Mouse (Mus musculus) lung, postnatal 14 days (tissue): ENCODE results near the gene Hand1.

Experiments
- DNase-seq: peaks from one replicate; pipeline ENCODE4 v3.0.0; 2021

The Hand1 gene

DNA sequence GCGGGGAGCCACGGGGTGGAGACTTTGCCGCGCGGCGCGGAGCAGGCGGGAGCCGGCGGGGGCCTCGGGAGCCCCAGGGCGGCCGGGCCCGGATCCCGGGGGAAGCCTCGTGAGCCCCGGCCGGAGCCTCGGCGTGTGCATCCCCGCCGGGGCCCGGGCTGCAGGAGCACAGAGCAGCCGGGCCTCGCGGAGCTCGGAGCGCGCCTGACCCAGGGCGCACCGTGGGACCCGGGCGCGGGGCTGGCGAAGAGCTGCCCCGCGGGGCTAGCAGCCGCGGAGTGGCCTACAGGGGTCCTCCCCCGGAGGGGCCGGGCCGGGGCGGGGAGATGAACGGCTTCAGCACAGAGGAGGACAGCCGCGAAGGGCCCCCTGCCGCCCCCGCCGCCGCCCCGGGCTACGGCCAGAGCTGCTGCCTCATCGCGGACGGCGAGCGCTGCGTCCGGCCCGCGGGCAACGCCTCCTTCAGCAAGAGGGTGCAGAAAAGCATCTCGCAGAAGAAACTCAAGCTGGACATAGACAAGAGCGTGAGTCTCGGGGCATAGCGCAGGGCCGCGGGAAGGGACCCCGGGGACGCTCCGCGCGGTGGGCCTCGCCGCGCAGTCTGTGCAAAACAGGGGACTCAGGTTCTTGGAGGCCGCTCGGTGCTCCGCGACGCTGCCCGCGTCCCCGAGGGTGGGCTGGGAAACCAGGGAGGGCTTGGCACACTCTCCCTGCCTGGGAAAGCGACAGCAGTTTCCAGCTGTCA lies 30.7 kb downstream of the Hand1 start:
- peak; percentile 60 for DNase-seq

DNA sequence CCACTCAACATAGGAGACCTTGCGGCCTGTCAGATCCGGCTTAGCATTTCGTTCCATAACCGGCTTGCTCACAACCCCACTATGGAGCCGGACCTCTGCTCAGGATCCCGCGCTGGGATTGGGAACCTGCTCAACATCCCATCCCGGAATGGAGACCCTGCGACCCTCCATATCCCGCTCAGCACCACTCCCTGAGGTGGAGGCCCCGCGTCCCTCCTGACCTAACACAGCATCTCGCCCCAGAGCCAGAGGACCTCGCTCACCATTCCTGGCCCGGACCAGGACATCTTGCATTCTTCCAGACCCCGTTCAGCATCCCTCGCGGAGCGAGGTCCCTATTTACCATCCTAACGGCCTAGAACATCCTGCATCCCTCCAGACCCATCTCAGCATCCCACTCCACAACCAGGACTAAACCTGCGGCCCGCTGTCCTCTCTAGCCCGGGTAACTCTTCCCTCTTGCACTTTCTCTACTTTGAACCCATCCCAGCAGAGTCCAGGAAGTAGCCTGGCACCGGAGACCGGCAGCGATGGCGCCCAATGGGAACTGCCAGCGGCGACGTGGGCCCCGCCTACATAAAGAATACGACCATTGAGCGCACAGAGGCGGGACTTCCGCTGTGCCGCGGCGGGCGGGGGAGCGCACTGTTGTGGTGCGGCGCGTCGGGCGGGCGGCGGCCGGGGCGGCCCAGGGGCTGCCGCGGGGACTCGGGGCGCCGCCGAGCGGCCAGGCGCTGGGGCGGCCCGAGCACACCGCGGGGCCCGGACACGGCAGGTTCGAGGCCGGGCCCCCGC lies 31.4 kb downstream of the Hand1 start, which contains the start of gene Sap30l:
Gene Sap30l (plus strand): TSS at position 667 of the 795 bp plus-strand sequence.
- peak; percentile 98 for DNase-seq

DNA sequence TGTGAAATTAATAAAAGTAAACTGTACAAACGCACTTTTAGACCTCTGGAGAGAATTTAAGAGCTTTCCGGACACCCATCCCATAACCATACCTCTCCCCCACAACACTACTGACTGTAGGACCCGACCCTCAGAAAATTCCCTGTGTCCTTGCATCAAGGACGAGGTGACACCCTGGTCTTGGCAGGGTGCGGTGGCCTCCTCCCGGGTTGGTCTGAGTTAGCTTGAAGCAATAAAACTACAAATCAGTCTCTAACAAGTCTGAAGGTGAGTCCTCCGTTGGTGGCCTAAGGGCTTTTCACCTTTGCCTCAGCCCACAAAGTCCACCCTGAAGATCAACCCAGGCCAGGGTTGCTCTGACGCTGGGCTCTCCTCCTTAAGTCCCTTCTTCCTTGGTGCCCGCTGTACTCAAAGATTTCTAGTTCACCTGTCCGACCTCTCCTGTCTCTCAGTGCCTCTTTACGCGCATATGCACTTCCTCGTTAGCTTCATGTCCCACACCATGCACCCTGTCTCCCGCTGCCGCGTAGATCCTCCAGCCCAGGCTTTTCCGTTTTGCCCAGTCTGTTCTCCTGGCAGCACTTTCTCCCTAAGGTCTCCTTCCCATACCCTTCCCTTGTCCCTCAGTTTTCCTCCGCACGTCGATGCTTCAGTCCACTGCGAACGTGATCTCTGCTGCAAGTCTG lies 32.2 kb downstream of the Hand1 start:
- DNase-seq, result no peak

DNA sequence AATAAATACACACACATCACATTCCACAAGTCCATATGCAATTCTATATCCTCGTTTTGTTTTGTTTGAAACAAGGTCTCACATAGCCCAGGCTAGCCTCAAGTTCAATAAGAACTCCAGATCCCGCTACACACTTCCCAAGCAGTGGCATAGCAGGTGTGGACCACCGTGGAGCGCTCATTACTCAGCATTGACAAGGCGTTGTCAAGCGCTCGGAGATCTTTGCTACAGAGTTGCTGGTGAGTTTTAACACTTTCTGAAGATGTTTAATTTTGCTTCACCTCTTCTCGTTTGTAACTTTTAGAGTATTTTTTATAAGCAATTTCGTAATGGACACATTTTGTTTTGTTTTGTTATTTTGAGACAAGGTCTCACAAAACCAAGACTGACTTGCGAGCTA lies 33.2 kb downstream of the Hand1 start:
- DNase-seq, result no peak

DNA sequence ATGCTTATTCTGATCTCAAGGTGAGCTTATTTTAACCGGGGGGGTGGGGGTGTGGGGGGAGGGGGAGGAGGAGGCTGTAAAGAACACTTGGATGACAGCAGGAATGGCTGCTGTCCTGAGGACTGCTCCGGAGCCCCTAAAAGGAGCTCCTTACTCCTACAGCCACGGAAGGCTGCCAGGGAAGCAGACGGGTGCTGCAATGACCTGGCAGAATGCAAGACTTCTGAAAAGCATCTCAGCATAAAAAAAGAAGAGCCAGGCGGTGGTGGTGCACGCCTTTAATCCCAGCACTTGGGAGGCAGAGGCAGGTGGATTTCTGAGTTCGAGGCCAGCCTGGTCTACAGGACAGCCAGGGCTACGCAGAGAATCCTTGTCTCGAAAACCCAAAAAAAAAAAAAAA lies 34.8 kb downstream of the Hand1 start:
- no peak for DNase-seq

DNA sequence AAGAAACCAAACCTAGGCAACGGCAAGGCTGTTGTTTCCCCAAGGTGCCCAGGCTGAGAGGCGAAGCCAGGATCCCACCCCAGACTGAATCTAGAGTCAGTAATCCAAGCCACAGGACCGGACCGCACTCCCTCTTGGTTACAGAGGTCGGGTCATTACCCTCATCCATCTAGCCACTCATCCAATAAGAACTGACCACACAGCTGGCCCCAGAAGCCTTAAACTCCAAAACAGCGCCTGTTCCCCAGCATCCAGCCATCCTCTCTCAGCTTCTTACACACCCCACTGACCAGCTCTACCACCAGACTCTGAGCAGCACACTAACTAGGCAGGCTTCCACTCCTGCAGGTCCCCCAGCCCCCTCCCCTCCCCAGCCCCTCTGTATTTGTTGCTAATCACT lies 37.5 kb downstream of the Hand1 start:
- no peak for DNase-seq

DNA sequence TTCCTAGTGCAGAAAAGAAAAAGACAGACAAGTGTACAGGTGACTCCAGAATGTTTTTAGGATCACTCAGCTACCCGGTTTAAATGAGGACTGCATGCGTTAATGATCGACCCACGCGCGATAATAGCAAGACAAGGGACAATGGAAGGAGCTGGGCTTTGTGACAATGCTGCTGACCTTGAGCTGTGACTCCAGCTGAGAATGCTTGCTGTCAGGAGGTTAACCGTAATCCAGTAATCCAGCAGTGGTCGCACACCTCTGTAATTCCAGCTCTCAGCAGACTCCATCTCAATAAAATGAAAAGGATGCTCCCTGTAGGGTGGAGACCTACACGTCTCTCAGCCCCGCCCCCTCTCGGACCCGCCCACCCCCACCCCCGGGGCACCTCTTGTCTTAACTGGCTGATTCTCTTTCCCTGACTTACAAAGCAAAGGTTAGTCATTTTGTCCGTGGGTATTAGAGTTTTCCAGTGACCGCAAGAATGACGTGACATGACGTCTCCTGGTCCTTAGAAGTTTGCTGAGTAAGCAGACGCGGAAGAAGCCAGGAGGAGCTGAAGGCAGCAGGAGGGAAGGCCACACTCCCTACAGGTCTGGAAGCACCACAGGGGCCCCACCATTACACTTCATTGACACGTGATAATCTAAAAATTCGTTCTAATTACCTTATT lies 41.6 kb downstream of the Hand1 start:
- no peak for DNase-seq

DNA sequence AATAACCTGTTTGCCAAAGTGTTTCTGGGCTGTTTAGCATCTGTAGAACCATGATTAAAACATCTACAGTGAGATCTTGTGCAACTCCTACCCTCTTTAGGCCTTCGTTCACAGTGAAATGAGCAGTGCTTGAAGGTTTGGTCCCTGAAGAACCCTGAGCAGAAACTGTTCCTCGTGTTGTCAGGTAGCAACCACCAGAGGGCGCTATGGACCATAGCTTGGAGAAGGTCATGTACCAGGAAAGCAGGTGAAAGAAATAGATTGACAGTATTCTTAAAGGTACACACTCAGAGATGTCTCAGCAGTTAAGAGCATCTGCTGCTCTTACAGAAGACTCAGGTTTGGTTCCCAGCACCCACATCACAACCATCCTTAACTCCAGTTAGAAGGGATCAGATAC lies 44.7 kb downstream of the Hand1 start:
- peak; percentile 60 for DNase-seq

DNA sequence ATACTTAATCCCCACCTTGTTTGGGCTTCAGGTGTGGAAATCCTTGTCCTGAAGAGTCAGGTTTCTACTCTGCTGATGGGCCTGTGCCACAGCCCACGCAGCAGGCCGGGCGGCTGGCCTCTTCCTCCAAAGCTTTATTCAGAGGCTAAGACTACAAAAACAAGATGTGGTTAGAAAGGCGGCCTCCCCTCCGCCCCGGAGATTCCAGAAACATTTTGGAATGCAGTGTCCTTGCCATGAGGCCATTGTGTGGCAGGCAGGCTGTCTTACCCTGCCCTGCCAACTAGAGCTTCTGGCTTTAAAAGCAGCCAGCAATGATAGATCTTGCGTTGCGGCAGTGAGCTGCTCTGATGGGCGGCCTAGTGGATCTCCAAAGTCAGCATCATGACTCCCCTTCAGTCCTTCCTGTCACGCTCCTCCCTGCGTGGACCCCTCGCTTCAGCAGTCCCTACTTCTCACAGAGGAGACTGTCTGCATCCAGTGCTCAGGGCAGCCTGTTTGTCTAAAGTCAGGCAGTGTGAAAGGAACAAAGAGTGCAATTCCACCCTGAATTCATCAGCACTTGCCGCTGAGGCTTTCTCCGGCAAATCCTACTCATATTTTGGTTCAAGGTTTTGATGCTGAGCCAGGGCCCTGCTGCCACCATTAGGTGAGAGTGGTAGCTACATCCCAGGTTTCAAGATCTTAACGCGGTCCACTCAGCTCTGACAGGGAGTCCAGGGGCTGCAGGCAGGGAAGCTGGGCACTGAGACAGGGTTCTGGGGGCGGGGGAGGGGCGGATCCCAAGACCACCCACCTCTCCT lies 45.8 kb downstream of the Hand1 start:
- DNase-seq, result peak; percentile 26

DNA sequence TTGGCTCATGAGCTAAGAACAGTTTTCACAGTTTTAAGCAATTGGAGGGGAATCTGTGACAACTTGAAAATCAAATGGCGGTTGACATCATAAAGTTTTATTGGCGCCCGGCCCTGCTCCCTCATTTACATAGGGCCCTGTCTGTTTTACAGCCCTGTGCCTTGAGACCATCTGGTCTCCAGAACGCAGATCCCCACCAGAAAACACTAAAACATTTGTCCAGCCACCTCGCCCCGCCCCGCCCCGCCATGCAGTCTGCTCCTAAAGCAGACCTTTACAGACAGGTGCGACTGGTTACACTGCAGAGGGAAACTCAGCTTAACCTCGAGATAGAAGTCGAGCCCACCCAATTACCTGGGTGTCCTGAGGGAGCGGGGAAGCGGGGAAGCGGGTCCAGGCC lies 52.8 kb downstream of the Hand1 start:
- DNase-seq, result no peak
